Mouse (Mus musculus): ENCODE measurements at regions not wholly inside any gene's neighbourhood (a gene's known extent, or its start where the extent isn't known, plus 50 kb on each side); places are given as distances from the start of the nearest gene placed in this dataset.

- Histone ChIP-seq H3K27me3 (ENCODE audit: control insufficient read depth, insufficient read depth, low read length) (no peaks in the 10 kb centered on the region; the same call in 1 of the 2 replicates), H3K4me3 (ENCODE audit: low read depth, low read length) (no peak overlapping the region), H3K27ac (ENCODE audit: insufficient read depth, low read depth, low read length) (no peak overlapping the region), H3K4me1 (ENCODE audit: control insufficient read depth, insufficient read depth, insufficient read length, low read length) (no peaks in the 10 kb centered on the region), H3K36me3 (ENCODE audit: control insufficient read depth, insufficient read depth, low read length) (no peaks in the 10 kb centered on the region)
- TF ChIP-seq CTCF (IDR thresholded peaks at IDR 0.05; ENCODE audit: extremely low read depth, insufficient read length, insufficient replicate concordance, low read depth, low read length) (no peak), POLR2A (IDR thresholded peaks at IDR 0.05; ENCODE audit: low read depth, low read length) (no peak)
- 79% methylated on average over 6 of the region's 6 CpGs for WGBS
These were observed 227.5 kb upstream of the Cxcr4 start for GRCm38 (mm10) chr1:128819611-128820010.

DNA sequence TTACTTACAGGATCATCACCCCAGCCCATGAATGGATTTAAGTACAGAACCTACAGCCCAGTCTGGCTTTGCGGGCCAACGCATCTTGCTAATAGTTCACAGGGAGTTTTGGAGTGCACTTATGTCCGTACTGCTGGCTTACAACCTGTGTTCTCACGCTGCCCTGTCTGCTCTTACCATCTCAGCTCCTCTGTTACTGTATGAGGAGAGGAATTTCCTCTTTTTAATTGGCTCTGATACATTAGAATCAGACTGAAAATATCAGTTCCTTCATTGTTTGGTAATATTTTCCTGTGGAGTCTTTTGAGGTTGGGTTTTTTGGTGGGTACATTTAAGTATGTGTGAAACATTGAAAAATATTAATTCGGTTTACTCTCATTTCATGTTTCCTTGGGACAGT lies 221.3 kb upstream of the Cxcr4 start:
- TF ChIP-seq CTCF (IDR thresholded peaks at IDR 0.05; ENCODE audit: extremely low read depth, insufficient read length, insufficient replicate concordance, low read depth, low read length) = no peak
- no peak for TF ChIP-seq POLR2A (IDR thresholded peaks at IDR 0.05; ENCODE audit: low read depth, low read length)
- no peaks in the 10 kb centered on the region for H3K4me1 ChIP-seq (ENCODE audit: control insufficient read depth, insufficient read depth, insufficient read length, low read length)
- H3K27ac ChIP-seq (ENCODE audit: insufficient read depth, low read depth, low read length) = no peak overlapping the region
- 84% methylated on average over 5 of the region's 5 CpGs for WGBS
- H3K36me3 ChIP-seq (ENCODE audit: control insufficient read depth, insufficient read depth, low read length) = no peaks in the 10 kb centered on the region
- H3K4me3 ChIP-seq (ENCODE audit: low read depth, low read length) = no peak overlapping the region
- no peaks in the 10 kb centered on the region; the same call in 1 of the 2 replicates for H3K27me3 ChIP-seq (ENCODE audit: control insufficient read depth, insufficient read depth, low read length)

DNA sequence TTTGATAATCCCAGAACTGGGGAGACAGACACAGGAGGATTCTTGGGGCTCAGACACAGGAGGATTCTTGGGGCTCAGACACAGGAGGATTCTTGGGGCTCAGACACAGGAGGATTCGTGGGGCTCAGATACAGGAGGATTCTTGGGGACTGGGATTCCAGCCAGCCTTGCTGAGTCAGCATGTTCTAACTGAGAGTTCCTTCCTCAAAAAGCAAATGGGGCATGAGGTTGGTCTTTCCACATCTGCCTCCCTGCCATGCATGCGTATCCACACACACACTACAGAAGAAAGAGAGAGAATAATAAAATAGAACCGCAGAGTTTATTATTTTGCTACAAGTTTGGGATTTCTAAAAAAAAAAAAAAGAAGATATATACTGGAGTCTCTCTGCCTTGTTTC lies 218.8 kb upstream of the Cxcr4 start:
- Histone ChIP-seq H3K27me3 (ENCODE audit: control insufficient read depth, insufficient read depth, low read length) (no peaks in the 10 kb centered on the region; the same call in 1 of the 2 replicates), H3K4me1 (ENCODE audit: control insufficient read depth, insufficient read depth, insufficient read length, low read length) (no peaks in the 10 kb centered on the region), H3K4me3 (ENCODE audit: low read depth, low read length) (no peak overlapping the region), H3K27ac (ENCODE audit: insufficient read depth, low read depth, low read length) (no peak overlapping the region), H3K36me3 (ENCODE audit: control insufficient read depth, insufficient read depth, low read length) (no peaks in the 10 kb centered on the region)
- TF ChIP-seq POLR2A (IDR thresholded peaks at IDR 0.05; ENCODE audit: low read depth, low read length) = no peak
- no peak for TF ChIP-seq CTCF (IDR thresholded peaks at IDR 0.05; ENCODE audit: extremely low read depth, insufficient read length, insufficient replicate concordance, low read depth, low read length)
- WGBS = 77% methylated on average over 3 of the region's 3 CpGs

- no peak overlapping the region for H3K4me3 ChIP-seq (ENCODE audit: low read depth, low read length)
- no peak for TF ChIP-seq POLR2A (IDR thresholded peaks at IDR 0.05; ENCODE audit: low read depth, low read length)
- no peak for TF ChIP-seq CTCF (IDR thresholded peaks at IDR 0.05; ENCODE audit: extremely low read depth, insufficient read length, insufficient replicate concordance, low read depth, low read length)
- no peaks in the 10 kb centered on the region for H3K4me1 ChIP-seq (ENCODE audit: control insufficient read depth, insufficient read depth, insufficient read length, low read length)
- no peaks in the 10 kb centered on the region for H3K36me3 ChIP-seq (ENCODE audit: control insufficient read depth, insufficient read depth, low read length)
- 48% methylated on average over 2 of the region's 2 CpGs for WGBS
- no peak overlapping the region for H3K27ac ChIP-seq (ENCODE audit: insufficient read depth, low read depth, low read length)
- no peaks in the 10 kb centered on the region for H3K27me3 ChIP-seq (ENCODE audit: control insufficient read depth, insufficient read depth, low read length)
These were observed 218.0 kb upstream of the Cxcr4 start for GRCm38 (mm10) chr1:128810094-128810493.

DNA sequence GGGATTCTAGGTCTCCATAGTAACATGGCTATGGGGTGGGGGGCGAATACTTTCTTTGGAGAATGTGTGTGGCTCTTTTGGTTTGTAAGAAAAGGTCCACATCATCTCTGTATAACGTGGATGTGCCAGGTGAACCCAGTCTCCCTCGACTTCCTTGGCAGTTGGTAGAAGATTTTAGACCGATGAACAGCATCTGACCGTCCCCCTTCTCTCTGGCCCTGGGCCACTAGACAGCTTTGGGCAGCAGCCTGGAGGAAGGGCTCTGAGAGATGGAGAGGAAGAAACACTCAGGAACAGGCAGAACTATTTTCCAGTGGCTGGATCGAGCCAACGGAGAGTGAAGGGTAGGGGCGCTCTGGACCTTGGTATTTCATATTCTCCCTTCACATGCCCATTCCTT lies 217.5 kb upstream of the Cxcr4 start:
- no peaks in the 10 kb centered on the region for H3K27me3 ChIP-seq (ENCODE audit: control insufficient read depth, insufficient read depth, low read length)
- H3K4me1 ChIP-seq (ENCODE audit: control insufficient read depth, insufficient read depth, insufficient read length, low read length) = no peaks in the 10 kb centered on the region
- H3K27ac ChIP-seq (ENCODE audit: insufficient read depth, low read depth, low read length) = no peak overlapping the region
- 86% methylated on average over 8 of the region's 8 CpGs for WGBS
- no peak overlapping the region for H3K4me3 ChIP-seq (ENCODE audit: low read depth, low read length)
- TF ChIP-seq CTCF (IDR thresholded peaks at IDR 0.05; ENCODE audit: extremely low read depth, insufficient read length, insufficient replicate concordance, low read depth, low read length) (no peak), POLR2A (IDR thresholded peaks at IDR 0.05; ENCODE audit: low read depth, low read length) (no peak)
- H3K36me3 ChIP-seq (ENCODE audit: control insufficient read depth, insufficient read depth, low read length) = no peaks in the 10 kb centered on the region

DNA sequence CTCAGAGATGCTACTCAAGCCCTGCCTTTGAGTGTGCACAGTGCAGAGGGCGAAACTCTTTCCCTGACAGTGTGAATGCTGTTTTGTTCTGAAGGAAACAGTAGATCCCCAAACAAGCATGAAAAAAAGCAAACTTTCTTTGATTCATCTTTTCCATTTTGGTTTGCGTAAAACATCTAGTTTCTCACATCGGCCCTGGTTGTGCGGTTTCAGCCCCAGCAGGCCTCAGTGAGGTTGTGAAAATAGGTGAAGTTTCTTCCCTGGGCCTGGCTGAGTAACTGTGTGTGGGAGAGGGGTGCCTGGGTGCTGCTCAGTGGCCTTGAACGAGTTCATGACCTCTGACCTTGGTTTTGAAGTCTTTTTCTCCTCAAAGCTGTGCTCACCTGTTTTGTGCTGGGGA lies 216.5 kb upstream of the Cxcr4 start:
- TF ChIP-seq POLR2A (IDR thresholded peaks at IDR 0.05; ENCODE audit: low read depth, low read length) (no peak), CTCF (IDR thresholded peaks at IDR 0.05; ENCODE audit: extremely low read depth, insufficient read length, insufficient replicate concordance, low read depth, low read length) (no peak)
- Histone ChIP-seq H3K4me3 (ENCODE audit: low read depth, low read length) (no peak overlapping the region), H3K27me3 (ENCODE audit: control insufficient read depth, insufficient read depth, low read length) (no peaks in the 10 kb centered on the region), H3K27ac (ENCODE audit: insufficient read depth, low read depth, low read length) (no peak overlapping the region), H3K4me1 (ENCODE audit: control insufficient read depth, insufficient read depth, insufficient read length, low read length) (no peaks in the 10 kb centered on the region), H3K36me3 (ENCODE audit: control insufficient read depth, insufficient read depth, low read length) (no peaks in the 10 kb centered on the region)
- 77% methylated on average over 5 of the region's 5 CpGs for WGBS

DNA sequence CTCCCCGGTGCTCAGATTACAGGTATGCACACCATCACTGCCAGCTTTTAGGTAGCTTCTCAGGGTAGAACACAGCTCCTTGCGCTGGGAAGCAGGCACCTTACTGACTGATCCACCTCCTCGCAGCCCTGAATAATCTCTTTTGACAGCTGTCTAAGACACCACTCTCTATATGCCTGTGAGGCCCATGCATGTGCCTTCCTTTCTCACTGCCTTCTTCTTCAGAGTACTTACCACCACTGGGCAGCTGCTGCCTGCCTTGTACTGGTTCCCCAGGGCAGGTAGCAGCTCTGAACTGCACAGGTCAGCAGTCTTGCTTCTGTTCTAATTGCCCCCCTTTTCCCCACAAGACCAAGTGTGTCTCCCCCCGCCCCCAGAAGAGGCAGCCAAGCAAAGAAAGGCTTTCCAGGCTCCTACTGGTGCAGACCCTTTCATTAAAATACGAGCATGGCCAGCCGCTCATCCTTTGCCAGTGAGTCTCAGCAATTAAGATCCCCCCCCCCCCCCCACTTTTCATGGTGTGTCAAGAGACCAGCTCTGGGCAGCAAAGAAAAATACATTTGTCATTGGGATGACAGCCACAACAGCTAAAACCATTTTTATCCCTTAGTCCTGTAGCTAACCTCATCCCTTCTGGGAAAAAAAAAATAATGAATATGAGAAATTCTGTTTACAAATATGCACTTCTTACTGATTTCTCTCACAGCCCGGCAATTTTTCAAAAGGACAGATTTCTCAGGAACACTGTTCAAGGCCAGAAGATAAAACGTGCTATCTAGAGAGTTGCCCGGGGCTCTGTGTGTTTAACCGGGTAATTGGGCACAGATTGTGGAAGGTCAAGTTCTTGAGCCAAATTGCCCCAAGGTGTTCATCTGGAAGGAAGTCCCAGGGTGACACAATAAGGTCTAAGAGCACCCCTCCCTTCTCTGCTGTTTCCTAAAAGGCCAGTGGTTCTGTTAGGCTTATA lies 213.9 kb upstream of the Cxcr4 start:
- no peaks in the 10 kb centered on the region for H3K4me1 ChIP-seq (ENCODE audit: control insufficient read depth, insufficient read depth, insufficient read length, low read length)
- WGBS = 50% methylated on average over 10 of the region's 10 CpGs
- H3K36me3 ChIP-seq (ENCODE audit: control insufficient read depth, insufficient read depth, low read length) = no peaks in the 10 kb centered on the region
- no peak for TF ChIP-seq CTCF (IDR thresholded peaks at IDR 0.05; ENCODE audit: extremely low read depth, insufficient read length, insufficient replicate concordance, low read depth, low read length)
- H3K27me3 ChIP-seq (ENCODE audit: control insufficient read depth, insufficient read depth, low read length) = no peaks in the 10 kb centered on the region
- H3K27ac ChIP-seq (ENCODE audit: insufficient read depth, low read depth, low read length) = no peak overlapping the region
- H3K4me3 ChIP-seq (ENCODE audit: low read depth, low read length) = no peak overlapping the region

All from small intestine, adult 2 months (tissue).